Mouse (Mus musculus) embryonic facial prominence, embryonic 13.5 days (tissue): ENCODE results near the gene Hoxa1. TPM values are rescaled to one million over a fixed set of nuclear protein-coding genes. Genes with fewer than 3 reads are reported as not detected.

Experiments
- ATAC-seq: fragments of 200-750 bp; cut with Nextera tagmentation; 2 replicates; pipeline ENCODE4 v1.8.0; 2017; ENCODE audit warnings: low read depth; ENCODE audit not compliant: insufficient number of reproducible peaks, insufficient read depth, low FRiP score, low TSS enrichment
- H3K27ac ChIP-seq: fragments of 300-500 bp; sonication (generic); 2 replicates; pipeline ENCODE4 v1.5.1; 2015; ENCODE audit warnings: moderate library complexity, mild to moderate bottlenecking, inconsistent platforms
- H3K27me3 ChIP-seq: fragments of 300-500 bp; sonication (generic); 2 replicates; pipeline ENCODE4 v1.6.1; 2015; ENCODE audit warnings: mild to moderate bottlenecking, inconsistent platforms
- H3K36me3 ChIP-seq: fragments of 300-500 bp; sonication (generic); 2 replicates; pipeline ENCODE4 v1.6.1; 2015; ENCODE audit warnings: mild to moderate bottlenecking, inconsistent platforms
- H3K4me1 ChIP-seq: fragments of 300-500 bp; sonication (generic); 2 replicates; pipeline ENCODE4 v1.6.1; 2015; ENCODE audit warnings: inconsistent platforms
- H3K4me2 ChIP-seq: fragments of 300-500 bp; sonication (generic); 2 replicates; pipeline ENCODE4 v1.6.1; 2015; ENCODE audit warnings: moderate library complexity, mild to moderate bottlenecking, inconsistent platforms
- H3K4me3 ChIP-seq: fragments of 300-500 bp; sonication (generic); 2 replicates; pipeline ENCODE4 v1.5.1; 2015; ENCODE audit warnings: mild to moderate bottlenecking, inconsistent platforms
- H3K9ac ChIP-seq: fragments of 300-500 bp; sonication (generic); 2 replicates; pipeline ENCODE4 v1.6.1; 2015; ENCODE audit warnings: mild to moderate bottlenecking, inconsistent platforms
- H3K9me3 ChIP-seq: fragments of 300-500 bp; sonication (generic); 2 replicates; pipeline ENCODE4 v1.6.1; 2016; ENCODE audit warnings: inconsistent platforms
- WGBS: fragments of 180-500 bp; shearing (Covaris S2); methylation state at CpG from one replicate; pipeline ENCODE4 v1.1.7; 2015; ENCODE audit warnings: mixed read lengths; 5-methylcytosine and 5-hydroxymethylcytosine counted together
- polyA plus RNA-seq: library from polyadenylated mRNA; unstranded; fragments of >200 nt; fragmentation: Nextera tagmentation; extraction: Ambion mirVana; gene quantifications from 2 replicates; pipeline ENCODE4 v1.2.1, GENCODE M21; 2015

Hoxa1 gene
- polyA plus RNA-seq, 1 experiment from 2014 or later = 0.21 TPM

DNA sequence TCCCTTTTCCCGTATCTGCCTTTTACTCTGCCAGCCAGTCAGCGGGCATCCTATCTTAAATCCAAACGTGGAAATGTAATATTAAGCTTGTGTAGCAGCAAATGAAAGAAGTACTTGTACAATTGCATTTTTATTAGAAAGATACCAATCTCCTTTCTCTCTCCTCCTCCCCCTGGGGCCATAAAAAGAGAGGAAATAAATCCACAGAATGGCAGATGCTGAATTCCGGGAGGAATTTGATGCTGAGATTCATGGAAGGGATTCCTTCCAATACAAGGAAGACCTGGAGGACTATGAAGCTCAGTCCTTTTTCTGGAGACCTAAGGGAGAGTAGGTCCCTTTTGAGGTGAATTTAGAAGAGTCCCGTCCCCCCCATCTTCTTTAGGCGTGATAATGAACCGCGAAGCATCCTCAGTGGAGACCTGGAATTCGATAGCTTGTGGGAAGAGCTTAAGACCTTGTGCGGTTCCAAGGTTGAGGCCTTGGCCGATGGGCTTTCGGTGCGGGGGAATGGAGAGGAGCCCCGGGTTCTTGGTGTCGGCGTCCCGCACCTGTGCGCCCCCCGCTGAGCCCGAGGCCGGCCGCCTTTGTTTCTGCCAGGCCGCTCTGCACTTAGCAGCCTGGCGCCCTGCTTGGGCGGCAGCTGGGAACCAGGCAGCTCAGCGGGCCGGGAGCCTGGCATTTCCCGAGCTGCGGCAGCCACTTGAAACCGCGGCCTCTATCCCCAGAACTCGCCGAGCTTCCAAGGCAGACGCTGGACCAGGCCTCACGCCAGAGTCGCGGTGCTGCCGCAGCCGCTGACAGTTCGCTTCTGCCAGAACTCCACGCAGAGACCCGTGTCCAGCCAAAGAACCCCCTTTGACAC, 10.3 kb upstream of the Hoxa1 start:
- no peak overlapping the region for H3K27ac ChIP-seq

DNA sequence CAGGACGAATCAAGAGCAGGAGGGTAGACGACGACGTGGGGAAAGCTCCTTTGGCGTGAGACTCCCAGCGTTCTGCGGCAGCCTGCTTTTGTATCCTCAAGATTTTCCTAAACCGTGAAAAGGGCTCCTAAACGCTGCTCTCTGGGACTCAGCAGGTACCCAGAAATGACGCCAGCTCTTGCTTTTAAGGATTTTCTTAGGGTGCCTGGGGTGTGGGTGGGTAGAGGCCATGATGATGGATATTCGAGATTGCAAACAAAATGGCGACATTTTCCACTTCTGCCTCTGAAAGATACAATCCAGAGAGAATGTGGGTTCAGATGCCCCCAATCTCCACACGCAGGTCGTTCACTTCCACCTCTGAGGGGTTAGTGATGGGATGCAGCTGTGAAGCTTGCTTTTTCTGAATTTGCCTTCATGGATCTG, 9.6 kb upstream of the Hoxa1 start:
- H3K27ac ChIP-seq = no peak overlapping the region
- H3K9ac ChIP-seq = no peak overlapping the region
- WGBS = 3% methylated on average over 14 of the region's 14 CpGs
- H3K36me3 ChIP-seq = no peaks in the 10 kb centered on the region
- no peak for ATAC-seq
- no peaks in the 10 kb centered on the region for H3K9me3 ChIP-seq
- H3K4me3 ChIP-seq = no peak overlapping the region
- no peak overlapping the region for H3K4me2 ChIP-seq
- H3K27me3 ChIP-seq = peaks cover 99% of the 10 kb centered on the region
- H3K4me1 ChIP-seq = peaks cover 11% of the 10 kb centered on the region

More for the DNA sequence above, 10.3 kb upstream of the Hoxa1 start:
- Histone ChIP-seq H3K27me3 (peaks cover 99% of the 10 kb centered on the region), H3K4me1 (peaks cover 13% of the 10 kb centered on the region), H3K9ac (no peak overlapping the region), H3K4me3 (no peak overlapping the region), H3K9me3 (no peaks in the 10 kb centered on the region), H3K36me3 (no peaks in the 10 kb centered on the region), H3K4me2 (no peak overlapping the region)
- ATAC-seq = no peak
- WGBS = 3% methylated on average over 42 of the region's 42 CpGs

DNA sequence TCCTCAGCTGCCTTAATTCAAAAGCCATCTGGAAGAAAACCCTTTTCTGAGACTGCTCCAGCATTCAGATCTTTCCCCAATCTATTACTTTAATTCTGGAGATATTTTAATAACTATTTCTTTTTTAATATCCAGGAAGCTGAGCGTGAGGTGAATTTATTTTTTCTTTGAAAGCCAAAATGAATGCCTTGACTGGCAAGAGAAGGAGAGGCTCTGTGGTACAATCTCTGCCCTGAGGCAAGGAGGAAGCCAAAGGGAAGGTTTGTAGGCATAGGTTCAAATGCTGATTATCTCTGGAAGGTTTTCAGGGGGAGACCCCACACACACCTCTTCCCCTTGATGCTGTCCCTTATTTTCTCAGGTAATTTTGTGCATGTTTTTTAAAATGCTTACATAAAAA, 9.1 kb upstream of the Hoxa1 start:
- H3K9ac ChIP-seq = no peak overlapping the region
- no peak overlapping the region for H3K27ac ChIP-seq
- no peaks in the 10 kb centered on the region for H3K36me3 ChIP-seq
- H3K9me3 ChIP-seq = no peaks in the 10 kb centered on the region
- WGBS = 4% methylated on average over 1 of the region's 1 CpGs
- peaks cover 5% of the 10 kb centered on the region; the same call in 1 of the 2 replicates for H3K4me1 ChIP-seq
- H3K4me2 ChIP-seq = no peak overlapping the region
- ATAC-seq = no peak
- no peak overlapping the region for H3K4me3 ChIP-seq
- peaks cover 98% of the 10 kb centered on the region for H3K27me3 ChIP-seq

DNA sequence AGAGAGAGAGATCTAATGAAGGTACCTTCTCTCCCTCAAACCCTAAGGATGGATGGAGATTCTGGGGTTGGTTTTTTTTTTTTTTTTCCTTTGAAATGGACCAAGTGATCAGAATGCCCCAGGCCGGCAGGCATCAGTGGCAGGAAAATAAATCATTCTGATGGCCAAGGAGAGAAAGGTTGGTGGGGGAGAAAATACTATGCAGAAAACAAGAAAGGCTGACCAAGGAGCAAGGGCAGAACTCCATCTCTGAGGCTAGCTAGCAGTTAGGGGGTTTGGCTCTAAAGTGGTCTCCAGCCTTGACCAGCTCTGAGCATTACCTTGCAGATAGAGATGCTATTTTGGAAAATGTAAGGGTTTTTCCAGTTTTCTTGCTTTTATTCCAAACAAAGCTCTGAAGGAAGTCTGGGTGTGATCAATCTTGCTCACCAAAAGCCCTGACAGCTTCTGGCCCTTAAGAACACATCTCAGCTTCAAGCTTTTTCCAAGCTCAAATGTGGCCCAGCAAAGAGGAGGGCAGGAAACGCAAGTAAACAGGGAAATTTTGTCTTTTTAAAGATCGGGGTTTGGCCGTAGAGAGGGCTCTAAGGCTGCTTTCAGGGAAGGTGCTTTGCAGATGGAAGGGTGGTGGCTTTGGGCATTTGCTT, 8.4 kb upstream of the Hoxa1 start:
- 3% methylated on average over 4 of the region's 4 CpGs for WGBS
- H3K36me3 ChIP-seq = no peaks in the 10 kb centered on the region
- peaks cover 98% of the 10 kb centered on the region for H3K27me3 ChIP-seq
- H3K4me2 ChIP-seq = no peak overlapping the region
- H3K27ac ChIP-seq = no peak overlapping the region
- no peaks in the 10 kb centered on the region for H3K9me3 ChIP-seq
- H3K4me3 ChIP-seq = no peak overlapping the region
- H3K4me1 ChIP-seq = peaks cover 5% of the 10 kb centered on the region; the same call in 1 of the 2 replicates
- no peak for ATAC-seq
- no peak overlapping the region for H3K9ac ChIP-seq

DNA sequence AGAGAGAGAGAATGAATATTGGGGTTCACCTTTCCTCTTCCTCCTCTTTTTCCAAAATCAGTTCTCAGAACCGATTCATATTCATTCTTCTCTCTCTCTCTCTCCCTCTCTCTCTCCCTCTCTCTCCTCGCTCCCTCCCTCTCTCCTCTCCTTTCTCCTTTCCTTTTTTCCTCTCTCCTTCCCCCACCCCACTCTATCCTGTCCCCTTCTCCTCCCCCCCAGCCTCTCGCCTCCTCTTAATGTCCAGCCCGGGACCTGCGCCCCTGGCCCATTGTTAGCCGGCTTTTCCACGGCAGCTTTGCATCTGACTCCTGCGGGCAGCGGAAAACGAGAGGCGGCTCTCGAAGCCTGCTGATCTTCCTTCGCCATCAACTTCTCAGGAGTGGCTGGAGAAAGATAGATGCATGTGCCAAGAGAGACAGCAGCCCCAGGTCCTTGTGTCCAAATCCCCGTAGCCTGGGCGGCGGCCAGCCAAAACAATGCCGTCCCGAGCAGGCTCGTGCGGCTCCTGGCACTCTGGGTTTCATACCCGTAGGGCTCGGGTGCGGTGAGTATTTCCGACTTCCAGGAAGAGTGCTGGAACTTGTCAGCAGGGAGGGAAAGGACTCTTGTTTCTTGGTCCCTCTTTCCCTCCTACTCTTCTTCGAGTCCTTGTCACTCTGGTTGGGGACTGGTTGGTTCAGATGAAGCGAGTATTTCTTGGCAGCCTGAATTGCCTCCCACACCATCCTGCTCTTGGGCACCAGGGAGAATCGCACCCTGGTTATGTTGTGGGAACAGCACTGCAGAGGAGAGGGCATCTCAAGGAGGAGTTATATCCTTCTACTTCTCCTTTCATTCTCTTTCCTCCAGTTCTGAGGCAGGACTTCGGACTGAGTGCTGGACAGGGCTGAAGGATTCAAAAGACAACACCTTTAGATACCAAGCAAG, 7.6 kb upstream of the Hoxa1 start:
- H3K4me3 ChIP-seq = no peak overlapping the region
- H3K9me3 ChIP-seq = no peaks in the 10 kb centered on the region
- peaks cover 5% of the 10 kb centered on the region; the same call in 1 of the 2 replicates for H3K4me1 ChIP-seq
- H3K36me3 ChIP-seq = no peaks in the 10 kb centered on the region
- peaks cover 97% of the 10 kb centered on the region for H3K27me3 ChIP-seq
- no peak for ATAC-seq
- WGBS = under 1% methylated on average over 28 of the region's 28 CpGs
- H3K4me2 ChIP-seq = no peak overlapping the region
- no peak overlapping the region for H3K27ac ChIP-seq
- no peak overlapping the region for H3K9ac ChIP-seq

DNA sequence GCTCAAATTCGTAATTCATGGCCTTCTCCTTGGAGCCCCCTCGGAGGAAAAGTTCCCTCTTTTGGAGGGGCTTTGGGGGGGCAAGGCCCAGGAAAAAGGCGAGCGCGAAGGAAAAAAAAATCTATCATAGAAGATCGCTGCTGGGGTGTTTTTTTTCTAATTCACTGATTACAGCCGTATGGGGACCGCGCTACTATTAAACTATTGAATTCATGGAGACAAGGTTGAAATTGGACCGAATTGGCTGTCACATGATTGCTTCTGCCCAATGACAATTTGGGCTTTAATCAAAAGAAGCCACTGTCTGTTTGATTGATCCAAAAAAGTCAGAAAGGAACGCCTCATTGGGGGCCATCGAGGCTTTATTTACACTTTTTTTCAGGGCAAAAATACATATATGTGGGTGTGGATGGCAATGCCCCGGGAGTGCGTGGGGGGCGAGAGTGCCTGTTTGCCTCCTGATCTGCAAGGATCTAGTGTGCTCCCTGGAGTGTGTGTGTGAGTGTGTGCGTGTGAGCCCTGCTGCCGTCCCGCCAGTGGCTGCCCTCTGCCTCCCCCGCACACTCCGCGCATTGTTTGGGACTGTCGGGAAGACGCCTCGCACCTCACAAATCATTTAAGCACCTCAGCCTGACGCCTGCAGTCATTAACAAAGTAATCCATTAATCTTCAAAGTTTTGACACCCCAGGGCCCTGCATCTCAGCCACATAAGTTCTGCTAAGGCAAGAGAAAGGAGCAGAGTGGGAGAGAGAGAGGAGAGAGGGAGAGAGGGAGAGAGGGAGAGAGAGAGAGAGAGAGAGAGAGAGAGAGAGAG, 6.7 kb upstream of the Hoxa1 start, which contains the start of gene Hoxa2:
Gene Hoxa2, minus strand, starts transcription at position 206 of the 815 bp plus-strand sequence.
- Histone ChIP-seq H3K4me3 (no peak within 1 kb of the TSS), H3K9me3 (no peaks in the 10 kb centered on the region), H3K27me3 (peaks cover 97% of the 10 kb centered on the region), H3K9ac (no peak within 1 kb of the TSS), H3K27ac (no peak within 1 kb of the TSS), H3K4me1 (0 out of 2 replicates have a peak, but pooled peaks cover 2% of the 10 kb centered on the region), H3K4me2 (no peak within 1 kb of the TSS), H3K36me3 (no peaks in the 10 kb centered on the region)
- WGBS = under 1% methylated on average over 25 of the region's 25 CpGs
- ATAC-seq = no peak

DNA sequence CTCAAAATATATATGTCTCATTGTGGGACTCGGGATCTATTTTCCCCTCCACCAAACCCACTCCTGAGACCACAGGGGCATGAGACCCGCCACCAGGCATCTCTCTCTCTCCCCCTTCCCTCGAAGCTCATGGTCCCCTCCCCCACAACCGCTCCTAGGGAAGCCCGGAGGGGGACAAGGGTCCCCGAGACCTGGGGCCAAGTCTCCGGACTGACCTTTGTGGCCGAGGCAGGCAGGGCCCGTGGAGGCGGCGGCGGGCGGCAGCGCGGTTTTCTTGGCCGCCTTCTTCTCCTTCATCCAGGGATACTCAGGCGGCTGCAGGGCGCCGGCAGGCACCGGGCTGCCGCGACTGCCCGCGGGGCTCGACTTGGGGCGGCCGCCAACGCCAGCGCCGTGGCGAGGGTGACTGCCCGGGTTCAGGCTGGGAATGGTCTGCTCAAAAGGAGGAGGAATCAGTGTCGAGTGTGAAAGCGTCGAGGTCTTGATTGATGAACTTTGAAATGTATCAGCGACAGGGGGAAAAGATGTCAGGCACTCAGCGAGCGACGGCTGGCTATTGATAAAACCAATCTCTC, 6.0 kb upstream of the Hoxa1 start:
- H3K27ac ChIP-seq = no peak overlapping the region
- ATAC-seq = no peak
- H3K9ac ChIP-seq = no peak overlapping the region

DNA sequence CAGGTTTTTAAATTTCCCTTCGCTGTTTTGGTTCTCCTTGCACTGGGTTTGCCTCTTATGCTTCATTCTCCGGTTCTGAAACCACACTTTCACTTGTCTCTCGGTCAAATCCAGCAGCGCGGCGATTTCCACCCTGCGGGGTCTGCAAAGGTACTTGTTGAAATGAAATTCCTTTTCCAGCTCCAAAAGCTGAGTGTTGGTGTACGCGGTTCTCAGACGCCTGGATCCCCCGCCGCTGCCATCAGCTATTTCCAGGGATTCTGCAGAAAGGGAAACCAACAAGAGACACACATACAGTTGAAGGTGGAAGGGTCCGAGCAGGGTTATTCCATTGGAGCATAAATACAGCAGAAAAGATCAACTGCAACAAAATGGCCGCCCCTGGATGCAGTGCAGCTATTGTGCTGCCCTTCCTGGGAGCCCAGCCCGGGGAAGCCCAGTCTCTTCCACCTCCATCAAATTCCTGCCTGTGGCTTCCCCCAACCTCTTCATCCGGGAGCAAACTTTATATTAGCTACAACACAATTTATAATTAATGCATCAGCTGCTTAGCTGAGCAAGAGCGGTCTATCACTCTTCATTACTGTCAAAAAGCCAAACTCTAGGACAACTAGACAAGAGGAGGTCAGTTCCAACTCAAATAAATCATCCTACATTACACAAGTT, 5.4 kb upstream of the Hoxa1 start:
- Histone ChIP-seq H3K9ac (no peak overlapping the region), H3K4me2 (peak overlapping the region; percentile 5; the same call in 1 of the 2 replicates)

More for the DNA sequence above, 6.0 kb upstream of the Hoxa1 start:
- Histone ChIP-seq H3K9me3 (no peaks in the 10 kb centered on the region), H3K36me3 (no peaks in the 10 kb centered on the region), H3K4me3 (no peak overlapping the region), H3K4me1 (peaks cover 4% of the 10 kb centered on the region), H3K4me2 (no peak overlapping the region), H3K27me3 (peaks cover 98% of the 10 kb centered on the region)
- WGBS = under 1% methylated on average over 39 of the region's 39 CpGs

DNA sequence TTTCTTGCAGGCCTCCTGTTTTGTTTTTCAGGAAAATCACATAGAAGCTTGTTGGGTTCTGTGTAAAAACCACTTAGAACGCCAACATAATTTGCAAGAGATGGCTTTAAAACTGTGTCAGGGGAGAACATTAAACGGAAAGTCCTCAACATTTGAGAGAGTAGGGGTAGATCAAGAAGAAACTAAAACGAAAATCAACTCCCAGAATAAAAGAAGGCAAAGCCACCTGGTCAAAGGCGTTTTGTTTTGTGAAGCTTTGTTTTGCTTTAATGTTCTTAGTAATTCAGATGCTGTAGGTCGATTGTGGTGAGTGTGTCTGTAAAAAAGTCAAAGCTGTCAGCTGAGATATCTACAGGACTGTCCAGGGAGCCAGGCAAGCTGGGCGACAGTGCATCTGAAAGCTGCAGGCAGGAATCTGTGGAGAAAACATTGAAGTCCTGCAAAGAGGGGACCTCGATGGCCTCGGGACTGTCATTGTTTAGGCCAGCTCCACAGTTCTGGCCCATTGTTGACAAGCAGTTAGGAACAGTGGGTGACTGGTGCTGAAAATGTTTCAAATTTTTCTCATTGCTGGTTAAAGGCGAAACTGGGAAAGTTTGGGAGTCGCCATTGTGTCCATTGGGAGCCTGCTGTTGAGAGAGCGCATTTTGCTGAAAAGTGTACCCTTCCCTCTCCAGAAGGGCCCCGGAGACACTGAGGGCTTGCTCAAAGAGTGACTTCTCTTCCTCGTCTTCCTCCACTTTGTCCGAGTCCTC, 4.7 kb upstream of the Hoxa1 start:
- no peak for ATAC-seq
- peaks cover 98% of the 10 kb centered on the region for H3K27me3 ChIP-seq
- H3K4me1 ChIP-seq = peaks cover 15% of the 10 kb centered on the region
- no peak overlapping the region for H3K27ac ChIP-seq
- H3K4me2 ChIP-seq = peak overlapping the region; percentile 5; the same call in 1 of the 2 replicates
- H3K9ac ChIP-seq = no peak overlapping the region
- H3K36me3 ChIP-seq = no peaks in the 10 kb centered on the region
- no peaks in the 10 kb centered on the region for H3K9me3 ChIP-seq
- 3% methylated on average over 14 of the region's 14 CpGs for WGBS
- H3K4me3 ChIP-seq = peak overlapping the region; percentile 10; the same call in 1 of the 2 replicates

More for the DNA sequence above, 5.4 kb upstream of the Hoxa1 start:
- Histone ChIP-seq H3K27ac (no peak overlapping the region), H3K9me3 (no peaks in the 10 kb centered on the region), H3K36me3 (no peaks in the 10 kb centered on the region), H3K4me1 (peaks cover 8% of the 10 kb centered on the region), H3K4me3 (peak overlapping the region; percentile 10; the same call in 1 of the 2 replicates), H3K27me3 (peaks cover 98% of the 10 kb centered on the region)
- WGBS = 1% methylated on average over 17 of the region's 17 CpGs
- no peak for ATAC-seq
